Mouse (Mus musculus) adrenal gland (tissue): ENCODE results near the gene Wfdc17.

ENCODE experiments used
- intact Hi-C: fragments of 180-260 bp; cut with DNase I; formaldehyde crosslinking; loops from one replicate; pipeline ENCODE4 v1.15.1; 2025
- long read RNA-seq, 2 experiments: library from polyadenylated mRNA; unstranded; transcript quantifications; one replicate each; pipeline ENCODE4 v2.0.0; 2020; ENCODE audit warnings: borderline replicate concordance in 1 of 2; ENCODE audit not compliant: insufficient replicate concordance in 1 of 2

Wfdc17 gene
- long read RNA-seq, experiment 1, transcript Wfdc17-201 (3 exons, 533 nt), result major isoform, 14 of 15 reads
- long read RNA-seq, experiment 1, partial matches to known transcripts, result 0 of 15 reads
- long read RNA-seq, experiment 1, other reads (novel, unspliced or antisense), result 1 of 15 reads
- long read RNA-seq, experiment 2, transcript Wfdc17-201 (3 exons, 533 nt), result major isoform, 12 of 12 reads
- long read RNA-seq, experiment 2, partial matches to known transcripts, result 0 of 12 reads
- long read RNA-seq, experiment 2, other reads (novel, unspliced or antisense), result 0 of 12 reads

- intact Hi-C loops, result loop anchor here (1.0 kb wide), 1 partner anchor 16 kb away; no protein-coding TSS in a partner anchor
These were observed at the start of gene Wfdc17 for GRCm38 (mm10) chr11:83703705-83704104. Gene Wfdc17 (plus strand): TSS chr11:83703991.

GRCm38 (mm10) chr11:83654606-83655005 is 49.2 kb upstream of the Wfdc17 start:
- intact Hi-C loops, result no loop called here

- intact Hi-C loops, result no loop called here
These were observed 46.3 kb upstream of the Wfdc17 start for GRCm38 (mm10) chr11:83657508-83657907.

GRCm38 (mm10) chr11:83658797-83659196 is 45.0 kb upstream of the Wfdc17 start:
- intact Hi-C loops, result no loop called here

GRCm38 (mm10) chr11:83662204-83662603 is 41.6 kb upstream of the Wfdc17 start, which contains the start of gene Ccl4:
Gene Ccl4 (plus strand): TSS chr11:83662584.
- intact Hi-C loops, result no loop called here

GRCm38 (mm10) chr11:83663532-83663931 is 40.3 kb upstream of the Wfdc17 start:
- intact Hi-C loops, result no loop called here

- intact Hi-C loops, result no loop called here
These were observed 32.0 kb upstream of the Wfdc17 start for GRCm38 (mm10) chr11:83671743-83672142.

- intact Hi-C loops, result no loop called here
These were observed 28.1 kb upstream of the Wfdc17 start for GRCm38 (mm10) chr11:83675665-83676064.

- intact Hi-C loops, result no loop called here
These were observed 13.9 kb upstream of the Wfdc17 start for GRCm38 (mm10) chr11:83689918-83690317.

- intact Hi-C loops, result no loop called here
These were observed 11.8 kb upstream of the Wfdc17 start for GRCm38 (mm10) chr11:83692008-83692407.

GRCm38 (mm10) chr11:83708715-83709114 is 4.9 kb downstream of the Wfdc17 start, which contains the start of gene Wfdc18:
Gene Wfdc18 (plus strand): TSS chr11:83709015.
- intact Hi-C loops, result no loop called here

GRCm38 (mm10) chr11:83709683-83710082 is 5.9 kb downstream of the Wfdc17 start:
- intact Hi-C loops, result no loop called here

GRCm38 (mm10) chr11:83712671-83713070 is 8.9 kb downstream of the Wfdc17 start:
- intact Hi-C loops, result no loop called here

- intact Hi-C loops, result no loop called here
These were observed 10.1 kb downstream of the Wfdc17 start for GRCm38 (mm10) chr11:83713925-83714324.

GRCm38 (mm10) chr11:83717042-83717665 is 13.4 kb downstream of the Wfdc17 start:
- intact Hi-C loops, result no loop called here

GRCm38 (mm10) chr11:83720766-83721165 is 17.0 kb downstream of the Wfdc17 start:
- intact Hi-C loops, result no loop called here

- intact Hi-C loops, result no loop called here
These were observed 25.1 kb downstream of the Wfdc17 start for GRCm38 (mm10) chr11:83728757-83729432.

- intact Hi-C loops, result no loop called here
These were observed 27.3 kb downstream of the Wfdc17 start for GRCm38 (mm10) chr11:83731116-83731515.

- intact Hi-C loops, result no loop called here
These were observed 29.4 kb downstream of the Wfdc17 start for GRCm38 (mm10) chr11:83733071-83733640.

GRCm38 (mm10) chr11:83734215-83734614 is 30.4 kb downstream of the Wfdc17 start:
- intact Hi-C loops, result no loop called here

- intact Hi-C loops, result no loop called here
These were observed 32.1 kb downstream of the Wfdc17 start for GRCm38 (mm10) chr11:83735881-83736280.

GRCm38 (mm10) chr11:83737109-83737558 is 33.3 kb downstream of the Wfdc17 start:
- intact Hi-C loops, result no loop called here
